Mouse (Mus musculus): ENCODE measurements around the gene Slc9a9.

The Slc9a9 gene

GRCm38 (mm10) chr9:95077938-95078337 lies 408.2 kb downstream of the Slc9a9 start:
- no peak for DNase-seq (ENCODE audit: low spot score)

GRCm38 (mm10) chr9:95078626-95079025 lies 408.9 kb downstream of the Slc9a9 start:
- DNase-seq (ENCODE audit: low spot score): no peak

GRCm38 (mm10) chr9:95079951-95080350 lies 410.2 kb downstream of the Slc9a9 start:
- DNase-seq (ENCODE audit: low spot score): no peak

GRCm38 (mm10) chr9:95086109-95086821 lies 416.6 kb downstream of the Slc9a9 start:
- no peak for DNase-seq (ENCODE audit: low spot score)

- no peak for DNase-seq (ENCODE audit: low spot score)
These were observed 418.5 kb downstream of the Slc9a9 start for GRCm38 (mm10) chr9:95088221-95088620.

GRCm38 (mm10) chr9:95089050-95089449 lies 419.3 kb downstream of the Slc9a9 start:
- DNase-seq (ENCODE audit: low spot score): no peak

- DNase-seq (ENCODE audit: low spot score): no peak
These were observed 426.8 kb downstream of the Slc9a9 start for GRCm38 (mm10) chr9:95096486-95096885.

- DNase-seq (ENCODE audit: low spot score): no peak
These were observed 436.1 kb downstream of the Slc9a9 start for GRCm38 (mm10) chr9:95105768-95106167.

- no peak for DNase-seq (ENCODE audit: low spot score)
These were observed 440.1 kb downstream of the Slc9a9 start for GRCm38 (mm10) chr9:95109799-95110198.

GRCm38 (mm10) chr9:95110768-95111167 lies 441.1 kb downstream of the Slc9a9 start:
- no peak for DNase-seq (ENCODE audit: low spot score)

- DNase-seq (ENCODE audit: low spot score): no peak
These were observed 442.0 kb downstream of the Slc9a9 start for GRCm38 (mm10) chr9:95111732-95112131.

- no peak for DNase-seq (ENCODE audit: low spot score)
These were observed 443.7 kb downstream of the Slc9a9 start for GRCm38 (mm10) chr9:95113157-95114135.

GRCm38 (mm10) chr9:95120062-95120461 lies 450.4 kb downstream of the Slc9a9 start:
- DNase-seq (ENCODE audit: low spot score): no peak

GRCm38 (mm10) chr9:95121151-95121835 lies 451.6 kb downstream of the Slc9a9 start:
- no peak for DNase-seq (ENCODE audit: low spot score)

GRCm38 (mm10) chr9:95125683-95126082 lies 456.0 kb downstream of the Slc9a9 start:
- no peak for DNase-seq (ENCODE audit: low spot score)

- DNase-seq (ENCODE audit: low spot score): no peak
These were observed 458.1 kb downstream of the Slc9a9 start for GRCm38 (mm10) chr9:95127774-95128173.

- no peak for DNase-seq (ENCODE audit: low spot score)
These were observed 479.6 kb downstream of the Slc9a9 start for GRCm38 (mm10) chr9:95149206-95149729.

- DNase-seq (ENCODE audit: low spot score): no peak
These were observed 480.4 kb downstream of the Slc9a9 start for GRCm38 (mm10) chr9:95150096-95150495.

- DNase-seq (ENCODE audit: low spot score): no peak
These were observed 480.9 kb downstream of the Slc9a9 start for GRCm38 (mm10) chr9:95150597-95150996.

GRCm38 (mm10) chr9:95150998-95151397 lies 481.3 kb downstream of the Slc9a9 start:
- DNase-seq (ENCODE audit: low spot score): no peak

- no peak for DNase-seq (ENCODE audit: low spot score)
These were observed 482.0 kb downstream of the Slc9a9 start for GRCm38 (mm10) chr9:95151746-95152145.

- DNase-seq (ENCODE audit: low spot score): no peak
These were observed 484.3 kb downstream of the Slc9a9 start for GRCm38 (mm10) chr9:95153966-95154365.
